Mouse (Mus musculus) stomach, postnatal 0 days (tissue): ENCODE measurements around the gene Dnal4. TPM values are rescaled to one million over a fixed set of nuclear protein-coding genes. Genes with fewer than 3 reads are reported as not detected.

Experiments
- ATAC-seq: fragments of 200-750 bp; cut with Nextera tagmentation; 2 replicates; pipeline ENCODE4 v1.8.0; 2017; ENCODE audit not compliant: low FRiP score, low TSS enrichment
- DNase-seq: peaks from one replicate; pipeline ENCODE4 v3.0.0-alpha.2; 2016; ENCODE audit warnings: low spot score
- H3K27ac ChIP-seq: fragments of 300-500 bp; sonication (generic); replicated peaks from 2 replicates; pipeline ENCODE4 v1.5.1; 2014; ENCODE audit warnings: mild to moderate bottlenecking, control low read depth
- H3K27me3 ChIP-seq: fragments of 300-500 bp; sonication (generic); 2 replicates; pipeline ENCODE4 v1.6.1; 2014; ENCODE audit warnings: low read length; ENCODE audit not compliant: control insufficient read depth, insufficient read depth
- H3K36me3 ChIP-seq: fragments of 300-500 bp; sonication (generic); 2 replicates; pipeline ENCODE4 v1.6.1; 2014; ENCODE audit warnings: low read length, mixed read lengths; ENCODE audit not compliant: control insufficient read depth, insufficient read depth
- H3K4me1 ChIP-seq: fragments of 300-500 bp; sonication (generic); replicated peaks from 2 replicates; pipeline ENCODE4 v1.6.1; 2014; ENCODE audit warnings: antibody characterized with exemption; ENCODE audit not compliant: control insufficient read depth, insufficient read depth
- H3K4me2 ChIP-seq: fragments of 300-500 bp; sonication (generic); replicated peaks from 2 replicates; pipeline ENCODE4 v1.6.1; 2014; ENCODE audit warnings: low read depth, mild to moderate bottlenecking, control low read depth, moderate library complexity
- H3K4me3 ChIP-seq: fragments of 300-500 bp; sonication (generic); 2 replicates; pipeline ENCODE4 v1.5.1; 2014; ENCODE audit warnings: low read depth, low read length, control low read depth
- H3K9ac ChIP-seq: fragments of 300-500 bp; sonication (generic); 2 replicates; pipeline ENCODE4 v1.6.1; 2014; ENCODE audit warnings: mild to moderate bottlenecking, low read length, control low read depth, mixed read lengths
- H3K9me3 ChIP-seq: fragments of 300-500 bp; sonication (generic); 2 replicates; pipeline ENCODE4 v1.6.1; 2016; ENCODE audit warnings: low read length; ENCODE audit not compliant: control insufficient read depth
- CTCF ChIP-seq: IDR thresholded peaks from 2 replicates; pipeline ENCODE4 v1.5.1; 2016; ENCODE audit warnings: antibody characterized with exemption, low read depth, mild to moderate bottlenecking, moderate library complexity
- EP300 ChIP-seq: optimal IDR thresholded peaks from 2 replicates; pipeline ENCODE3; 2016; ENCODE audit warnings: antibody characterized with exemption
- WGBS: fragments of 180-500 bp; shearing (Covaris S2); extraction: QIAGEN DNeasy Blood & Tissue Kit; methylation state at CpG from one replicate; pipeline ENCODE4 v1.1.7; 2014; 5-methylcytosine and 5-hydroxymethylcytosine counted together
- polyA plus RNA-seq: library from polyadenylated mRNA; unstranded; fragments of >200 nt; fragmentation: Nextera tagmentation; extraction: Ambion mirVana; gene quantifications from 2 replicates; pipeline ENCODE4 v1.2.1, GENCODE M21; 2015

The Dnal4 gene
- polyA plus RNA-seq, 1 experiment from 2014 or later, result 31.4 TPM

DNA sequence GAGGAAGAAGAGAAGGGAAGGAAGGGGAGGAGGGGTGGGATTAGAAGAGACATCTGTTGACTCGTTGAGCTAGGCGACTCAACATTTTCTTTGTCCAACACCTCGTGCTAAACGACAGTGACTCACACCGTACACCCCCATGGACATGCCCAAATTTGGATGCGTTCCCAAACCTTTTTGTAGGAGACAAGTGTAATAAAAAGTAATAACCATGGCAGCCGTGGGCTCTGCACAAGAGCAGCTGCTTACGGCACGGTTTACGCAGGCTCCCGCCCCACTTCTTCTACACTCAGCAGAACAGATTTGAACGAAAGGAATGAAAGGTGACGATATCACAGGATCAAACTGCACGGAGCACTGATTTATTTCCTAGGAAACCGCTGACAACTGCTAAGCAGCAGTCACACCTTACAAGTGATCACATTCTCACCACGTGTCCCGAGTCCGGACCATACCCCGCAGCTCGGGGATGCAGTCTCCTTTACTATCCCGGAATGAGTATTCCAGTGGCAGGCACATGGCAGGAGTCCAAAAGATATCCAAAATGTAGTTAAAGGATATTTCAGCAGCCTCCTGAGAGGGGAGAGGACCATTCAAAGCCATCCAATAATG lies 6.9 kb downstream of the Dnal4 start:
- Histone ChIP-seq H3K27ac (no peak overlapping the region), H3K4me3 (no peak overlapping the region), H3K4me2 (no peak overlapping the region), H3K9me3 (no peaks in the 10 kb centered on the region), H3K27me3 (no peaks in the 10 kb centered on the region), H3K4me1 (peaks cover 10% of the 10 kb centered on the region), H3K9ac (no peak overlapping the region), H3K36me3 (no peaks in the 10 kb centered on the region)
- DNase-seq (no peak), ATAC-seq (no peak)
- 56% methylated on average over 21 of the region's 21 CpGs for WGBS
- TF ChIP-seq CTCF (no peak), EP300 (no peak)

DNA sequence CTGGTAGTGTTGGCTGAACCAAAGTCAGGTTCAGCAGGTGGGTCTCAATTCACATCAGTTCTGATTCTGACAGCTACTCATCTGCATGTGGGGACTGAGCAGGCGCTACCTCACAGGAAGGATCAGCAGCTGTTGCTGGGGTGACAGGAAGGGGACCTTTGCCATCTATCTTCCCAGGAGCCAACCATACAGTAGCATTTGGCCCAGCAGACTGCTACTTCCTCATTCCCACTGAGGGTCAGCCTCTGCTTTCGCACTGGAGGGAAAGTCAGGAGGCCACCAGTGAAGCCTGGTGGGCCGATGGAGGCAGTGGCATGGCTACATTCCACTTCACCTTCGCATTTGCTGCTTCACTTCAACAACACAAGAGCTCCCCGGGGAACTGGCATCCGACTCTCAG lies 9.3 kb downstream of the Dnal4 start:
- Histone ChIP-seq H3K27ac (no peak overlapping the region), H3K4me1 (peaks cover 8% of the 10 kb centered on the region), H3K27me3 (no peaks in the 10 kb centered on the region), H3K36me3 (no peaks in the 10 kb centered on the region), H3K4me2 (no peak overlapping the region), H3K4me3 (no peak overlapping the region), H3K9me3 (no peaks in the 10 kb centered on the region), H3K9ac (no peak overlapping the region)
- WGBS, result 63% methylated on average over 6 of the region's 6 CpGs
- TF ChIP-seq CTCF (no peak), EP300 (no peak)
- no peak for ATAC-seq
- DNase-seq, result no peak

DNA sequence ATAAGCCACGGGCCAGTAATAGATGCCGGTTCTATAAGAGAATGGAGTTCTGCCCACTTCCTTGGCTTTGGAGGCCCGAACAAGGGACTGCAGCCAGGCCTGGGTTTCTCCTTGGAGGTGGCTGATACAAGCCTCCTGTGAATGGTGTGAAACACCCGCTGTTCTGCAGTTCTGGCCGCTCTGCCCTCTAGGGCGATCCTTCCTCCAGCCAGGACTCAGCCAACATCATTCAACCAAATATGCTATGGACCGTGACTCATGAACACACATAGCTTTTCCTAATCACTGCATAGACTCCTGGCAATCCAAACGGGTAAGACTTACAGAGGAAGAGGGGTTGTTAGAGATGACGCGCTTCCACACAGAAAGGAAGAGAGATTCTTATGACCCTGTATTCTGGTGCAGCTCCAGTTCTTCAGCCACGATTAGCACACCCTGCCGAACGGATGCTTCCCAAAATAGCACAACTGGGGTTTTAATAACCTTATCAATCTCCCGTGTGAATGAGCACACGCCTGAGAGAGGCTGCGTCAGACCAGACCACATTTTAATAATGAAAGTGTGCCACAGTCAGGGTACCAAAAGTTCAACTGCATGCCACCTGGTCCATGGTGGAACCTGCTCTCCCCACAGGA lies 10.2 kb downstream of the Dnal4 start:
- H3K27me3 ChIP-seq, result no peaks in the 10 kb centered on the region
- no peak overlapping the region for H3K4me3 ChIP-seq
- no peak for DNase-seq
- no peaks in the 10 kb centered on the region for H3K9me3 ChIP-seq
- H3K36me3 ChIP-seq, result peaks cover under 1% of the 10 kb centered on the region; the same call in 1 of the 2 replicates
- TF ChIP-seq CTCF (no peak), EP300 (no peak)
- ATAC-seq, result no peak
- WGBS, result 59% methylated on average over 16 of the region's 16 CpGs
- H3K27ac ChIP-seq, result no peak overlapping the region
- H3K9ac ChIP-seq, result no peak overlapping the region
- H3K4me1 ChIP-seq, result peaks cover 8% of the 10 kb centered on the region
- H3K4me2 ChIP-seq, result no peak overlapping the region

DNA sequence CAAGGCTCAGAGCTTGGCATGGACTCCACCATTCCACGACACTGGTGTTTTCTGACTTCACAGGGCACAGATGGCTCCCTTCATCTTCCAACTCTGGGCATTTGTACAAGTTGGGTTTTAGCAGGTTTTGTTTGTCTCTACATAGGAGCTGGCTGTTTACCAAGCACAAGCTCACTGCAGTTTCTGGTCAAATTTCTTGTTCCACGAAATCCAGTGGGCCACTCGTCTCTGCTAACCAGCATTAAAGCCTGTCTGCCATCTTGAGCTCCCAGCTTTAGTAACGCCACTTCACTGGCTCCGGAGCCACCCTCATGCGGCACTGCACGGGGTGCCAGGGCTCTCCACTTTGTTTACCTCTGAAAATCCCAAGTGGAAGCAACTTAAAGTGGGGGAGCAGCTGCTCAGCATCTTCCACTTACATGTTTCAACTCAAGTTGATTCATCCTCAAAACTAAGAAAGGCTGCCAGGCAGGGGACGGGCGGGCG lies 11.0 kb downstream of the Dnal4 start:
- no peak for TF ChIP-seq EP300

DNA sequence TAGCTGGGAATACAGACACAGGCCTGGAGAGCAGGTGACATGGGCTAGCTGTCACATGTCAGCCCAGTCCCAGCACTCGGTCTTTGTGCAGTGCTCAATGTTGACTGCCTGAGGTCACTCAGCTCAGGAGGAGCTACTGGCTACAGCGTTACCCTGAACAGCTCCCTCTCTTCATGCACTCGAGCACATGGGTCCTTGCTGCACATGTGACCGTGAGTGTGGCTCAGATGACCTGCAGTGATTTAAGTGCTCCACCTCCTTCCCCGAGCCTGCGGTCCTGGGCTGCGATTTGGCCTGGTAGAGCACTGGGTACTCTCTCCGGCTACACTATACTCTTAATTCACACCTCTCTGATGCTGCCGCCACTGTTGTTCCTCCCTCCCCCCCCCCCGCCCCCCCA lies 11.5 kb downstream of the Dnal4 start:
- peaks cover 4% of the 10 kb centered on the region; the same call in 1 of the 2 replicates for H3K36me3 ChIP-seq
- no peak overlapping the region; the same call in 1 of the 2 replicates for H3K27ac ChIP-seq
- H3K4me1 ChIP-seq, result peaks cover 8% of the 10 kb centered on the region
- no peaks in the 10 kb centered on the region for H3K9me3 ChIP-seq
- H3K4me3 ChIP-seq, result no peak overlapping the region
- TF ChIP-seq EP300 (no peak), CTCF (no peak)
- no peak overlapping the region for H3K9ac ChIP-seq
- H3K27me3 ChIP-seq, result no peaks in the 10 kb centered on the region
- DNase-seq (no peak), ATAC-seq (no peak; the same call in 1 of the 2 replicates)
- no peak overlapping the region for H3K4me2 ChIP-seq
- 57% methylated on average over 9 of the region's 10 CpGs for WGBS

More for the DNA sequence above, 11.0 kb downstream of the Dnal4 start:
- Histone ChIP-seq H3K9ac (no peak overlapping the region), H3K4me2 (no peak overlapping the region), H3K36me3 (peaks cover 4% of the 10 kb centered on the region; the same call in 1 of the 2 replicates), H3K9me3 (no peaks in the 10 kb centered on the region), H3K27me3 (no peaks in the 10 kb centered on the region), H3K4me1 (peaks cover 8% of the 10 kb centered on the region), H3K4me3 (no peak overlapping the region), H3K27ac (peak overlapping the region; percentile 53; the same call in 1 of the 2 replicates)
- ATAC-seq (no peak), DNase-seq (no peak)
- WGBS, result 53% methylated on average over 10 of the region's 10 CpGs

DNA sequence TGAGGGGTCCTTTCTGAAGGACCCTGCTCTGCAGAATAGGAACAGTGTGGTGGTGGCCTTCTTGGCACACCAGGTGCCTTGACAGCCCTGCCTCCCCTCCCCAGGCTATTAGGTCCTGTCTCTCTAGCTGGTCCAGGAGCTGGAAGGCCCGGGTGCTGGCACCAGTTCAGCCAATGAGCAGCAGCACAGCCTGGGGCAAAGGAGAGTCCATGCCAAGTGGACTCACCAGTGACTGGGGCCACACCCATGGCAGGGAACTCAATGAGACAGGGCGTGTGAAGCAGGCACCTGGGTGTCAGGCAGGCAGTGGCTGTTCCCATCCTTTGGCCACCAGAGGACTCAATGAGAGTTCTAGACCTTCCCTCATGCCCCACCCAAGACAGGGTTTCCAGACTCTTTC lies 12.3 kb downstream of the Dnal4 start:
- peak; percentile 28; the same call in 1 of the 2 replicates for ATAC-seq
- 59% methylated on average over 1 of the region's 2 CpGs for WGBS
- TF ChIP-seq CTCF (no peak), EP300 (no peak)
- no peaks in the 10 kb centered on the region for H3K9me3 ChIP-seq
- DNase-seq, result peak; percentile 47
- peaks cover 8% of the 10 kb centered on the region; the same call in 1 of the 2 replicates for H3K4me1 ChIP-seq
- no peak overlapping the region for H3K4me3 ChIP-seq
- H3K4me2 ChIP-seq, result no peak overlapping the region
- H3K36me3 ChIP-seq, result peaks cover 4% of the 10 kb centered on the region; the same call in 1 of the 2 replicates
- H3K27me3 ChIP-seq, result no peaks in the 10 kb centered on the region
- no peak overlapping the region for H3K9ac ChIP-seq
- no peak overlapping the region for H3K27ac ChIP-seq
